In genomic region chr2:49359706-49360105, GRCm38 (mm10) we compare ENCODE assay signal across 18 mouse cellular contexts.
DNase-seq lines count a peak whose midpoint lies in the region; ATAC-seq and TF ChIP-seq lines count a peak whose summit lies in the region.
"Had no signal": no experiment of that assay in that cellular context is flagged by ENCODE, and none has a peak within 500 bp of the region (broad histone marks: within the 10 kb centered on the region; RNA-seq: fewer than 3 reads in every experiment).

No protein-coding gene starts in this region.

- no peaks in the 10 kb centered on the region for H3K36me3 ChIP-seq in hindbrain, postnatal 0 days (ENCODE audit: insufficient read depth, low read length)
- H3K36me3 ChIP-seq in hindbrain, embryonic 12.5 days, result no peaks in the 10 kb centered on the region
- H3K36me3 ChIP-seq in midbrain, postnatal 0 days (ENCODE audit: insufficient read depth, low read length), result no peaks in the 10 kb centered on the region
- no peaks in the 10 kb centered on the region for H3K36me3 ChIP-seq in midbrain, embryonic 16.5 days (ENCODE audit: control insufficient read depth, insufficient read depth, low read length)
- H3K36me3 ChIP-seq in splenic B cell, adult 2 months (ENCODE audit: control insufficient read depth, insufficient read depth, low read length, poor library complexity, severe bottlenecking), result no peaks in the 10 kb centered on the region
- H3K36me3 ChIP-seq in forebrain, embryonic 11.5 days (ENCODE audit: control insufficient read depth, insufficient read depth, low read length), result no peaks in the 10 kb centered on the region
- H3K36me3 ChIP-seq: heart, embryonic 15.5 days; liver, embryonic 15.5 days; midbrain, embryonic 15.5 days had no signal

- 0 out of 2 replicates have a peak, but pooled peaks have one; percentile 17 for TF ChIP-seq CTCF in hindbrain, postnatal 0 days (IDR thresholded peaks at IDR 0.05; ENCODE audit: low read depth)
- 0 out of 2 replicates have a peak, but pooled peaks have one; percentile 27 for TF ChIP-seq CTCF in midbrain, postnatal 0 days (IDR thresholded peaks at IDR 0.05)

- no peak overlapping the region for H3K4me2 ChIP-seq in hindbrain, postnatal 0 days (ENCODE audit: low read depth, low read length)
- H3K4me2 ChIP-seq in hindbrain, embryonic 12.5 days (replicated peaks), result no peak overlapping the region
- H3K4me2 ChIP-seq in midbrain, postnatal 0 days (ENCODE audit: low read depth, low read length, poor library complexity, severe bottlenecking), result no peak overlapping the region
- no peak overlapping the region for H3K4me2 ChIP-seq in midbrain, embryonic 16.5 days (ENCODE audit: low read length)
- H3K4me2 ChIP-seq in forebrain, embryonic 11.5 days (ENCODE audit: low read depth, low read length, severe bottlenecking), result no peak overlapping the region
- H3K4me2 ChIP-seq: forebrain, embryonic 13.5 days; heart, embryonic 15.5 days; liver, embryonic 15.5 days; midbrain, embryonic 15.5 days had no signal

- H3K9me3 ChIP-seq in hindbrain, postnatal 0 days (ENCODE audit: low read length), result no peaks in the 10 kb centered on the region
- no peaks in the 10 kb centered on the region for H3K9me3 ChIP-seq in hindbrain, embryonic 12.5 days (replicated peaks)
- no peaks in the 10 kb centered on the region for H3K9me3 ChIP-seq in midbrain, postnatal 0 days (ENCODE audit: low read length)
- H3K9me3 ChIP-seq in midbrain, embryonic 16.5 days (replicated peaks; ENCODE audit: control insufficient read depth, low read length, poor library complexity, severe bottlenecking), result no peaks in the 10 kb centered on the region
- no peaks in the 10 kb centered on the region for H3K9me3 ChIP-seq in forebrain, embryonic 11.5 days (ENCODE audit: control insufficient read depth, low read length)
- H3K9me3 ChIP-seq: forebrain, embryonic 13.5 days; heart, embryonic 15.5 days; liver, embryonic 15.5 days; midbrain, embryonic 15.5 days had no signal

- H3K27me3 ChIP-seq in hindbrain, postnatal 0 days (ENCODE audit: insufficient read depth, low read length), result no peaks in the 10 kb centered on the region
- H3K27me3 ChIP-seq in hindbrain, embryonic 12.5 days, result no peaks in the 10 kb centered on the region
- no peaks in the 10 kb centered on the region for H3K27me3 ChIP-seq in midbrain, postnatal 0 days (ENCODE audit: insufficient read depth, low read length)
- no peaks in the 10 kb centered on the region for H3K27me3 ChIP-seq in midbrain, embryonic 16.5 days (ENCODE audit: control insufficient read depth, insufficient read depth, low read depth, low read length)
- no peaks in the 10 kb centered on the region; the same call in 1 of the 2 replicates for H3K27me3 ChIP-seq in splenic B cell, adult 2 months (ENCODE audit: control insufficient read depth, insufficient read depth, low read length, poor library complexity, severe bottlenecking)
- no peaks in the 10 kb centered on the region for H3K27me3 ChIP-seq in forebrain, embryonic 11.5 days (ENCODE audit: control insufficient read depth, insufficient read depth, low read length)
- H3K27me3 ChIP-seq: forebrain, embryonic 13.5 days; heart, embryonic 15.5 days; liver, embryonic 15.5 days; midbrain, embryonic 15.5 days had no signal

- no peaks in the 10 kb centered on the region for H3K4me1 ChIP-seq in hindbrain, postnatal 0 days (ENCODE audit: insufficient read depth, low read length)
- 0 out of 2 replicates have a peak, but pooled peaks cover 3% of the 10 kb centered on the region for H3K4me1 ChIP-seq in hindbrain, embryonic 12.5 days
- H3K4me1 ChIP-seq in midbrain, postnatal 0 days (ENCODE audit: insufficient read depth, low read length), result no peaks in the 10 kb centered on the region
- H3K4me1 ChIP-seq in midbrain, embryonic 16.5 days (ENCODE audit: control insufficient read depth, insufficient read depth, low read length), result no peaks in the 10 kb centered on the region
- no peaks in the 10 kb centered on the region for H3K4me1 ChIP-seq in forebrain, embryonic 11.5 days (replicated peaks; ENCODE audit: control insufficient read depth, insufficient read depth, low read length)
- H3K4me1 ChIP-seq: forebrain, embryonic 13.5 days; heart, embryonic 15.5 days; liver, embryonic 15.5 days; midbrain, embryonic 15.5 days had no signal

- H3K27ac ChIP-seq in hindbrain, postnatal 0 days, result no peak overlapping the region
- no peak overlapping the region for H3K27ac ChIP-seq in hindbrain, embryonic 12.5 days
- no peak overlapping the region for H3K27ac ChIP-seq in midbrain, postnatal 0 days (ENCODE audit: low read depth, low read length)
- no peak overlapping the region for H3K27ac ChIP-seq in midbrain, embryonic 16.5 days (ENCODE audit: low read length)
- H3K27ac ChIP-seq in forebrain, embryonic 11.5 days (ENCODE audit: low read depth, low read length), result no peak overlapping the region
- H3K27ac ChIP-seq: forebrain, embryonic 13.5 days; heart, embryonic 15.5 days; kidney, postnatal 0 days; liver, embryonic 15.5 days; macrophage; midbrain, embryonic 15.5 days had no signal

- no peak for DNase-seq in hindbrain, postnatal 0 days (ENCODE audit: low spot score)
- no peak for DNase-seq in midbrain, postnatal 0 days (ENCODE audit: low spot score)
- peak; percentile 12 for DNase-seq in induced T-regulatory cell, adult 2 months (ENCODE audit: low read depth)
- DNase-seq in splenic B cell, adult 2 months (ENCODE audit: low read depth, low spot score), result peak; percentile 31
- no peak for DNase-seq in forebrain, embryonic 11.5 days (ENCODE audit: low spot score)
- DNase-seq in heart, postnatal 36 days, result no peak
- DNase-seq: cerebellum, adult 2 months; gastrocnemius, postnatal 14 days; right cerebral cortex, postnatal 25 days had no signal

- no peak overlapping the region for H3K9ac ChIP-seq in hindbrain, postnatal 0 days (replicated peaks; ENCODE audit: low read length)
- H3K9ac ChIP-seq in hindbrain, embryonic 12.5 days, result no peak overlapping the region
- no peak overlapping the region for H3K9ac ChIP-seq in midbrain, postnatal 0 days (replicated peaks; ENCODE audit: low read length, poor library complexity, severe bottlenecking)
- H3K9ac ChIP-seq in midbrain, embryonic 16.5 days (ENCODE audit: low read depth, low read length), result no peak overlapping the region
- no peak overlapping the region for H3K9ac ChIP-seq in forebrain, embryonic 11.5 days (ENCODE audit: low read length)
- H3K9ac ChIP-seq: forebrain, embryonic 13.5 days; heart, embryonic 15.5 days; liver, embryonic 15.5 days; midbrain, embryonic 15.5 days had no signal

- no peak overlapping the region for H3K4me3 ChIP-seq in hindbrain, postnatal 0 days (ENCODE audit: low read length)
- no peak overlapping the region for H3K4me3 ChIP-seq in hindbrain, embryonic 12.5 days
- no peak overlapping the region for H3K4me3 ChIP-seq in midbrain, postnatal 0 days (ENCODE audit: low read depth, low read length)
- H3K4me3 ChIP-seq in midbrain, embryonic 16.5 days (ENCODE audit: low read depth, low read length), result no peak overlapping the region
- H3K4me3 ChIP-seq in forebrain, embryonic 11.5 days (ENCODE audit: low read depth, low read length), result no peak overlapping the region
- H3K4me3 ChIP-seq: forebrain, embryonic 13.5 days; heart, embryonic 15.5 days; liver, embryonic 15.5 days; midbrain, embryonic 15.5 days had no signal

- 54% methylated on average over 4 of the region's 4 CpGs for WGBS in hindbrain, postnatal 0 days
- WGBS in hindbrain, embryonic 12.5 days, result 73% methylated on average over 4 of the region's 4 CpGs
- 57% methylated on average over 4 of the region's 4 CpGs for WGBS in midbrain, postnatal 0 days
- 67% methylated on average over 4 of the region's 4 CpGs for WGBS in midbrain, embryonic 16.5 days
- WGBS in forebrain, embryonic 11.5 days, result 77% methylated on average over 4 of the region's 4 CpGs

- no peak for ATAC-seq in hindbrain, postnatal 0 days
- ATAC-seq in hindbrain, embryonic 12.5 days (ENCODE audit: low FRiP score), result no peak
- no peak for ATAC-seq in midbrain, postnatal 0 days (ENCODE audit: low FRiP score)
- no peak for ATAC-seq in midbrain, embryonic 16.5 days
- no peak for ATAC-seq in forebrain, embryonic 11.5 days (replicated peaks; ENCODE audit: low FRiP score)
- ATAC-seq: forebrain, embryonic 13.5 days; intestine, embryonic 16.5 days; midbrain, embryonic 15.5 days had no signal

- intact Hi-C loops in heart, postnatal 36 days (cut with DNase I), result loop anchor here (1.0 to 10.0 kb wide), 3 partner anchors 85 to 375 kb away; no protein-coding TSS in a partner anchor

Comparison
In these comparisons a context has a peak if more than half of its experiments do, and no peak if none do; other contexts are left out.
1. DNase-seq: peak in induced T-regulatory cell, adult 2 months (single experiment) and splenic B cell, adult 2 months (single experiment); none in hindbrain, postnatal 0 days (single experiment), midbrain, postnatal 0 days (single experiment), forebrain, embryonic 11.5 days (single experiment) and heart, postnatal 36 days (0 of 2).